Mouse (Mus musculus): Measurements from ENCODE around the gene Ep300. TPM values are rescaled to one million over a fixed set of nuclear protein-coding genes. Genes with fewer than 3 reads are reported as not detected.

Ep300 gene
- polyA plus RNA-seq, 1 experiment from 2014 or later, result 11.2 TPM

DNA sequence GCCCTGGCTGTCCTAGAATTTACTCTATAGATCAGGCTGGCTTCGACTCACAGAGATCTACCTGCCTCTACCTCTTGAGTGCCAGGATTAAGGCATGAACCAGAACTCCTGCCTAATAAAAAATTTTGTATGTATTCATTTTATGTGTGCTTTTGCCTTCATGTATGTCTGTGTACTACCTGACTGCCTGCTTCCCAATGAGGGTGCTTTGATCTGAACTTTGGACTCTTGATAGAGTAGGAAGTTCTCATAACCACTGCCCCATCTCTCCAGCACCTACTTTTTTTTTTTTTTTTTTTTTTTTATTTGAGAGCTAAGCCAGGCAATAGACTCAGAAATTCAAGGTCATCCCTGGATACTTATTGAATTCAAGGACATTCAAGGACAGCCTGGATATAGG lies 31.7 kb upstream of the Ep300 start:
- H3K27me3 ChIP-seq (ENCODE audit: insufficient read depth, low read length), result no peaks in the 10 kb centered on the region
- H3K9me3 ChIP-seq (replicated peaks; ENCODE audit: low read length), result no peaks in the 10 kb centered on the region
- H3K9ac ChIP-seq (ENCODE audit: low read depth, low read length), result no peak overlapping the region
- peaks cover 6% of the 10 kb centered on the region; the same call in 1 of the 2 replicates for H3K4me1 ChIP-seq (replicated peaks; ENCODE audit: insufficient read depth, low read length)
- TF ChIP-seq CTCF (IDR thresholded peaks at IDR 0.05; ENCODE audit: low read depth), result no peak
- WGBS, result 85% methylated on average over 1 of the region's 1 CpGs
- DNase-seq (ENCODE audit: low spot score) (no peak), ATAC-seq (replicated peaks; ENCODE audit: low FRiP score, low read depth) (no peak)
- no peaks in the 10 kb centered on the region for H3K36me3 ChIP-seq (ENCODE audit: insufficient read depth, low read length)
- no peak overlapping the region for H3K27ac ChIP-seq
- H3K4me2 ChIP-seq (ENCODE audit: low read length), result no peak overlapping the region
- no peak overlapping the region for H3K4me3 ChIP-seq (replicated peaks; ENCODE audit: low read depth, low read length)

DNA sequence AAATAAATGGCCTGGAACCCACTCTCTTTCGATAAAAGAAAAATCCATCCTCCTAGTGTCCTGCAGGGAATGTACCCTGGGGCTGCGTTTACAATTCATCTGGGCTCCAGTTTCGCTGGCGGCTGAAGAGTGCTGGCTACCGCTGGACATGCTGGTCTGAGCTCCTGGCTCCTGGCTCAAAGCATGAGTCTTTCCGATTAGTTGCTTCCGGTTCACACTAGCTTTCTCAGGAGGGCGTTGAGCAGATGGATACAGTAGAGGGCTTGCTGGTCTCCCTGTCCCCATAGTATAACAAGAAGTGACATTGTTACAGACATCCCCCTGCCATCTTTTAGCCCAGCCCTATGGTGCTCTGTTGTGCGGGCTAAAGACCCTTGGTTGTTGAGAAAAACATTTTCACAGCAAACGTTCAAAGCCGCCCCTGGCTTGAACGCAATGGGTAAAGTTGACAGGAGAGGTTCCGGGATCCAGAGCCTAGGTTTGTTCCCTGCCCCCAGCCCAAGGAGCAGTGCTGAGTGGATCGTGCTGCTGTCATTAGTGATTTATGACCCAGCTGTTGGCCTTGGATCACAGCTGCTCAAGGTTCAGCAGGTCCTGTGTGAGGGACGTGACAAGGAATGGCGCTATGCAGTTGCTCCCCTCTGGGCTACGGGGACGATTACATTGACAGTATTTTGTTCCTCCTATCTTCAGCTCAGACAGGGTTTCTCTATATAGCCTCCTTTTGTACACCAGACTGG lies 30.4 kb upstream of the Ep300 start:
- Histone ChIP-seq H3K4me1 (replicated peaks; ENCODE audit: insufficient read depth, low read length) (peaks cover 6% of the 10 kb centered on the region; the same call in 1 of the 2 replicates), H3K36me3 (ENCODE audit: insufficient read depth, low read length) (no peaks in the 10 kb centered on the region), H3K9ac (ENCODE audit: low read depth, low read length) (no peak overlapping the region), H3K27me3 (ENCODE audit: insufficient read depth, low read length) (no peaks in the 10 kb centered on the region), H3K4me3 (replicated peaks; ENCODE audit: low read depth, low read length) (no peak overlapping the region), H3K27ac (0 out of 2 replicates have a peak overlapping the region, but pooled peaks have one; percentile 13), H3K4me2 (ENCODE audit: low read length) (peak overlapping the region; percentile 44), H3K9me3 (replicated peaks; ENCODE audit: low read length) (no peaks in the 10 kb centered on the region)
- peak; percentile 90 for ATAC-seq (replicated peaks; ENCODE audit: low FRiP score, low read depth)
- WGBS, result 18% methylated on average over 18 of the region's 18 CpGs
- TF ChIP-seq CTCF (IDR thresholded peaks at IDR 0.05; ENCODE audit: low read depth), result no peak
- peak; percentile 61 for DNase-seq (ENCODE audit: low spot score)

DNA sequence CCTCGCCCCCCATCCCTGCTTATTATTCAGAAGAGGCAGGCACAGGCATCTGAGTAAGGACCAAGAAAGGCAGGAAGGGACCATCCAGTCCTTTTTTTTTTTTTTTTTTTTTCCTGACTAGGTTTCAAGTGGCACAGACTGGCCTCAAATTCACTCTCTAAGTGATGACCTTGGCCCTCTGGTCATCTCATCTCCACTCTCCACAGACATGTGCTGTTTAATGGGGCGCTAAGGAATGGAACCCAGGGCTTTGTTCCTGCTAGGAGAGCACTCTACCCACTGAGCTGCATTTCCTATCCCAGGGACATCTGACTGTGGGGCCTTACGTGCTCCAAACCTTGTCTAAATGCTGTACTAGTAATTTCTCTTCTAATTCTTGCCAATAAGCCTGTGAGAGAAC lies 29.2 kb upstream of the Ep300 start:
- no peak overlapping the region for H3K4me2 ChIP-seq (ENCODE audit: low read length)
- DNase-seq (ENCODE audit: low spot score) (peak; percentile 36), ATAC-seq (replicated peaks; ENCODE audit: low FRiP score, low read depth) (no peak)
- no peak overlapping the region for H3K27ac ChIP-seq
- WGBS, result 55% methylated on average over 3 of the region's 3 CpGs
- no peak for TF ChIP-seq CTCF (IDR thresholded peaks at IDR 0.05; ENCODE audit: low read depth)
- no peaks in the 10 kb centered on the region for H3K27me3 ChIP-seq (ENCODE audit: insufficient read depth, low read length)
- peaks cover 6% of the 10 kb centered on the region; the same call in 1 of the 2 replicates for H3K4me1 ChIP-seq (replicated peaks; ENCODE audit: insufficient read depth, low read length)
- H3K9ac ChIP-seq (ENCODE audit: low read depth, low read length), result no peak overlapping the region
- no peaks in the 10 kb centered on the region for H3K9me3 ChIP-seq (replicated peaks; ENCODE audit: low read length)
- no peaks in the 10 kb centered on the region for H3K36me3 ChIP-seq (ENCODE audit: insufficient read depth, low read length)
- H3K4me3 ChIP-seq (replicated peaks; ENCODE audit: low read depth, low read length), result no peak overlapping the region

DNA sequence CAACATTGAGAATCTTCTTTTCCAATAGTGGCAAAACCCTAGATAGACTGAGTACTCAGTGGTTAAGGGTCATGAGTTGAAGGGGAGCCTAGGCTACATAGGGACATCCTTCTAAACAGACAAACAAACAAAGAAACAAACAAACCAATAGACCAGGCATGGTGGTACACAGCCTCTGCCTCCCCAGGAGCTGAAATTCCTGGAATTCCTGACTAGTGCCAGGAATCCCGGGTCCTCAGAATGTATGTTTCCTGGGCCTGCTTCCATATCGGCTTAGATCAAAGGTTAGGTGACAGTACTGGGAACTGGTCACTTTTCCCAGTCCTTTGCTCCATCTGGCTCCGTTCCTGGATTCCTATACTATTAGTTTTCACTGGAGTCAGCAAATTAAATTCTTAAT lies 23.6 kb upstream of the Ep300 start:
- TF ChIP-seq CTCF (IDR thresholded peaks at IDR 0.05; ENCODE audit: low read depth), result no peak
- H3K4me2 ChIP-seq (ENCODE audit: low read length), result no peak overlapping the region
- no peak overlapping the region for H3K4me3 ChIP-seq (replicated peaks; ENCODE audit: low read depth, low read length)
- H3K27me3 ChIP-seq (ENCODE audit: insufficient read depth, low read length), result no peaks in the 10 kb centered on the region
- no peaks in the 10 kb centered on the region for H3K36me3 ChIP-seq (ENCODE audit: insufficient read depth, low read length)
- H3K9me3 ChIP-seq (replicated peaks; ENCODE audit: low read length), result no peaks in the 10 kb centered on the region
- ATAC-seq (replicated peaks; ENCODE audit: low FRiP score, low read depth), result no peak
- 43% methylated on average over 3 of the region's 3 CpGs for WGBS
- no peaks in the 10 kb centered on the region for H3K4me1 ChIP-seq (replicated peaks; ENCODE audit: insufficient read depth, low read length)
- no peak overlapping the region for H3K9ac ChIP-seq (ENCODE audit: low read depth, low read length)
- no peak overlapping the region for H3K27ac ChIP-seq
- no peak for DNase-seq (ENCODE audit: low spot score)

DNA sequence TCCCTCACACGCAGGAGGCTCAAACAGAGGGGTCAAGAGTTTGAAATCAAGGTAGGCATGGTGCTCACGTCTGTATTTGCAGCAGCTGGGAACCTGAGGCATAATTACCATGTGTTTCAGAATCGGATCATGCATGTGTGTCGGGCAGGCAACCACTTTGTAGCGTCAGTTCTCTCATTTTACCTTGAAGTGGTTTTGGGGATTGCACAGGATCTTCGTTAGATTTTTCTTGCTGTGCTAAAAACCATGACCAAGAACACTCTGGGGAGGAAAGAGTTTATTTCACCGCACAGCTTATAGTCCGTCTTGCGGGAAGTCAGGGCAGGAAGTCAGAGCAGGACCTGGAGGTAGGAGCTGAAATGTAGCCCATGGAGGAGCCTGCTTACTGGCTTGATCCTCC lies 23.2 kb upstream of the Ep300 start:
- ATAC-seq (replicated peaks; ENCODE audit: low FRiP score, low read depth), result no peak
- H3K36me3 ChIP-seq (ENCODE audit: insufficient read depth, low read length), result no peaks in the 10 kb centered on the region
- no peaks in the 10 kb centered on the region for H3K9me3 ChIP-seq (replicated peaks; ENCODE audit: low read length)
- H3K9ac ChIP-seq (ENCODE audit: low read depth, low read length), result no peak overlapping the region
- DNase-seq (ENCODE audit: low spot score), result no peak
- H3K27ac ChIP-seq, result no peak overlapping the region
- no peak overlapping the region for H3K4me3 ChIP-seq (replicated peaks; ENCODE audit: low read depth, low read length)
- H3K4me2 ChIP-seq (ENCODE audit: low read length), result no peak overlapping the region
- no peaks in the 10 kb centered on the region for H3K4me1 ChIP-seq (replicated peaks; ENCODE audit: insufficient read depth, low read length)
- 68% methylated on average over 9 of the region's 9 CpGs for whole genome bisulfite sequencing
- no peaks in the 10 kb centered on the region for H3K27me3 ChIP-seq (ENCODE audit: insufficient read depth, low read length)
- no peak for TF ChIP-seq CTCF (IDR thresholded peaks at IDR 0.05; ENCODE audit: low read depth)

DNA sequence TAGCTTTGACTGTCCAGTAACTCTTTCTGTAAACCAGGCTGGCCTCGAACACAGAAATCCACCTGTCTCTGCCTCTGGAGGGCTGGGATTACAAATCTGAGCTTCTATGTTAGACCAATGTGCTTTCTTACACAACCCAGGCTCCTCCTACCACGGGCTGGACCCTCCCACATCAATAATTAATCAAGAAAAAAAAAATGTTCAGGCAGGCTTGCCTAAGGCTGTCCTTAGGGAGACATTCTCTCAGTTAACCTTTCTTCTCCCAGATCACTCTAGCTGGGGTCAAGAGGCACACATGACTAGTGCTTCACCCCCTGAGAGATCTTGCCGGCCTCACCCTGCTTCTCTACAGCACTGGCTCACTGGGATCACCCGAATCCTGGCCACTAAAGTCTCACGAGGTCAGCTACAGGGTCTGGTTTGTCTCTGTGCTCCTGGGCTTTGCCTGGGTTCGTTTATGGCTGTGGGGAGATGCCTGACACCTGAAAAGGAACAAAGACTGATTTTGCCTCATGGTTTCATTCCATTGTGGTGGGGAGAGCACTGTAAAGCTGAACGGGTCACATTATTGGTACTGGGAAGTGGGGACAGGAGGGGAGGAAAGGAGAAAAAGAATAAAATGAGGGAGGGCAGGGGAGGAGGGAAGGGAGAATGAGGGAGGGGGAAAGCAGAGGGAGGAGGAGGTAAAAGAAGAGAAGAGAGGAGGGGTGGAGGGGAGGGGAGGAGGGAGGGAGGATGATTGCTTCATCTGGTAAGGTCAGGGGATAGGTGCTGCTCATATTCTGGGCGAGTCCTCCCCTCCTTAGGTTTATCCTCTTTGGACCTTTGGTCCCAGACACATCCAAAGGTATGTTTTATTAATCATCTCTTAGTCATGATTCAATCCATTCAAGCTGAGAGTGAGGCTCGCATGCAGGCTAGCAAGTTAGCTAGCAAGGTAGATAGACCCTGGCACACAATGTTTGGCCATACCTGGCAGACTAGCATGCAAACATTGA lies 22.4 kb upstream of the Ep300 start:
- 38% methylated on average over 9 of the region's 9 CpGs for WGBS
- Histone ChIP-seq H3K27ac (peak overlapping the region; percentile 48), H3K9me3 (replicated peaks; ENCODE audit: low read length) (no peaks in the 10 kb centered on the region), H3K4me1 (replicated peaks; ENCODE audit: insufficient read depth, low read length) (no peaks in the 10 kb centered on the region), H3K36me3 (ENCODE audit: insufficient read depth, low read length) (no peaks in the 10 kb centered on the region), H3K4me3 (replicated peaks; ENCODE audit: low read depth, low read length) (no peak overlapping the region), H3K4me2 (ENCODE audit: low read length) (no peak overlapping the region), H3K27me3 (ENCODE audit: insufficient read depth, low read length) (no peaks in the 10 kb centered on the region), H3K9ac (ENCODE audit: low read depth, low read length) (no peak overlapping the region)
- peak; percentile 91 for ATAC-seq (replicated peaks; ENCODE audit: low FRiP score, low read depth)
- DNase-seq (ENCODE audit: low spot score), result peak; percentile 24
- TF ChIP-seq CTCF (IDR thresholded peaks at IDR 0.05; ENCODE audit: low read depth), result no peak
